Mouse (Mus musculus) embryo, embryonic 10 days (tissue): ENCODE measurements around the gene Nhp2.

Source experiments
- DNase-seq: peaks from one replicate; pipeline ENCODE4 v3.0.0-alpha.2; 2015; ENCODE audit warnings: low spot score

The Nhp2 gene

GRCm38 (mm10) chr11:51635525-51636322 lies 16.2 kb downstream of the Nhp2 start, which contains the start of gene Rmnd5b:
Gene Rmnd5b (minus strand): TSS chr11:51635896.
- peak; percentile 86 for DNase-seq

DNA sequence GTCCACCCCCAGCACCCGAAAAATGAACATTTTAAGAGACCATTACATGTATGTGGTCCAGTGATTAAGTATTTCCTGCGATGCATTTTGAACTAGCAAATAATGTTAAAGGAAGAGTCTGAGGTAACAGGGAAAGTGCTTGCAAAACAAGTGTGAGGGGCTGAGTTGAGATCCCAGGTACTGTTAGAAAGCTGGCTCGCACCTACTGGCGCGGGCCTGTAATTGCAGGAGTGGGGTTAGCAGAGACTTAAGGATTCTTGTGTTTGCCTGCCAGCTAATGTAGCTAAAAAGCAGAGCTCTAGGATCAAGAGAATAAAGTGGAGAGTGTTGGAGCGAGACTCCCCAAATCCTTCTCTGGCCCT lies 16.8 kb downstream of the Nhp2 start:
- peak; percentile 85 for DNase-seq

DNA sequence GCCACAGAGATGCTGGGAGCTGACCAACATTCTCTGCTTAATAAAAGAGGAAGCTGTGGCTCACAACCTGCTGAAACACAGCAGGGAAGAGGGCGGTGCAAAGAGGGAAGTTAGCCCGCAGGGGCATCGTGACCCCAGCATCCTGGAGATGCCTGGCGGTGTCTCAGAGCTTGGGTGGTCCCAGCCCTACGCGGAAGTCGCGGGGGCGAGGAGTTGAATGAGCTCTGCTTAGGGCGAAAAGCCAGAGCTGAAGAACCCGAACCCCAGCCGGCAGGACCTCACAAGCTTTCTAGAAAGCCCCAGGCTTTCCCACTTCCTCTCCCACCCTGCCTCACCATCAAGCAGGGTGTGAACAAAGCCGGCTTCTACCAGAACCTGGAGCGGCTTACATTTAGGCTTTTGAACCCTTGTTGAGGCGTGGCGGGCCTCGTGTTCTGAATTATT lies 18.5 kb downstream of the Nhp2 start:
- DNase-seq = peak; percentile 86

DNA sequence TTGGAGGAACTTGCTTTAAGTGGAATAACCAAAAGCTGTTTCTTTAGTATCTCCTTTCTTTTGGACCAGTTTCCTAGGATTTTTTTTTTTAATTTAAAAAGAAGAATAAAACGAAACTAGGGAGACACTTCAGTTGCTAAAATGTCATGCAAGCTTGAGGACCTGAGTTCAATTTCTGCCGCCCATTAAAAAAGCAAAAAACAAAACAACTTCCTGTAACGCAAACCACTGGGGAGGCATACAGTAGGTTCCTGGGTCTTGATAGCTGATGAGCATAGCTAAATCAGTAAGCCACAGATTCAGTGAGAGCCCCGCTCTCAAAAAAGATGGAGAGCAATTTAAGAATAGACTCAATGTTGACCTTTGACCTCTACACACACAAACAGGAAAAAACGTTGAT lies 19.0 kb downstream of the Nhp2 start:
- no peak for DNase-seq

DNA sequence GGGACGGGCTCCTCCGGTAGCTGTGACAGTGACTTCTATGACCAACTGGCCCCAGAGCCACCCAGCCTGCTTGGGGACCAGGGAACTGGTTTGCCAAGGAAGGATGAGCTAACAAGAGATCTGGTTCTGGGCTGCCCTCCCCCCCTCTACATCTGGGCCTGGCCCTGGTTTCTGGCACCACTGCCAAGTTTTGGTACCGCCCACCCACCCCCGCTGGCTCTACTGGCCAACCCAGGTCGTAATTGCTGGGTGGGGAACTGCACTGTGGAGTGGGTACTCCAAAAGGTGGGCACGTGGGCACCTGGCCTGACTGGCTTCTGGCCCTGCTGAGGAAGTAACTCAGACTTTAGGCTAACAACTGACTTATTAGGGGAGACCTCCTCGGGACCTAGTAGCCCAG lies 21.2 kb downstream of the Nhp2 start:
- DNase-seq = no peak

DNA sequence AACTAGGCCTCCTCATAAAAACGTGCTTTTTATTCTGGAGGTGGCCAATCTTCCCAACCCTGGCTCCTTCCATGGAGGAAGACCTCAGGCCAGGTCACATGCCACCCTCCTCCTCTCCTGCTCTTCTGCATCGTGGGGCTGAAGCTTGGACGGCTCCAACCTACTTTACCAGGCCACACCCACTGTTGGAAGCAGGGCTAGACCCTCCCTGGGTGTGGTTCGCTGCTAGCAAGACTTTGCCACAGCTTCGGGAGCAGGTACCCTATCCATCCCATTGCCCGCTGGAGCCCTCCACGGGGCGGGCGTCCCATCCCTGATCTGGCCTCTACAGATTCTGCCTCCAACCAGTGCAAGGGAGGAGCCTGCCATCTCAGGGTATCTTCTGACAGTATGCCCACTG lies 23.7 kb downstream of the Nhp2 start:
- no peak for DNase-seq

DNA sequence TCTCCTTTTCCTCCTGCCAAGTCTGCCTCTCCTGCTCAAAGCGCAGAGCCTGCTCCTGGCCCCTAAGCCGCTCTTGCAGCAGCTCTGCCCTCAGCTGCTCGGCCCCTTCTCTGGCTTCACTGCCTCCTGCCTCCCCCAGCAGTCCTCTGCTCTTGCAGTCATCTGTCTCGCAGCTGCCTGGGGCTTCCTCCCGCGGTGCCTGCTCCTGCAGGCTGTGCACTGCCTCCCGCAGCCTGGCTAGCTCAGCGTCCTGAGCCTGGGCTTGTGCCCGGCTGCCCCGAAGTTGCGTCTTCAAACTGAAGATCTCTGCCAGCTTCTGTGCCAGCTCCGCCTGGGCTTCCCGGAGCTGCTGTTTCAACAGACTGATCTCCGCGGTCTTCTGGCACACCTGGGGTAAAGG lies 24.2 kb downstream of the Nhp2 start:
- no peak for DNase-seq

DNA sequence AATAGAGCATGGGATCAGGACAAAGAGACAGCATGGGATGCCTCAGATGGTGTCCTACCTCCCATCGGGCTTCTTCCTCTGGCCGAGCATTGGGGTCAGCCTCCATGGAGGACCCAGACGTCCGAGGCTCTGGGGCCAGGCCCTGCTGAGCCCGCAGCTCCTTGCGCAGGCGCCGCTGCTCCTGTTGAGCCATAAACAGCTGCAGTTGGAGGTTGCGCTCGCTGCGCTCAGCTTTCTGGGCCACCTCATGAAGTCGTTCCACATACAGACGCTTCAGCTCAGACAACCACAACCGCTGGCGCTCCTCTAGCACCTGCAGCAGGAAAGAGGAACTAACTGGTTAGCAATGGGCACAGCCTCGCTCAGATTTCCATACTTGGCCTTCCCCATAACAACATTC lies 24.7 kb downstream of the Nhp2 start:
- DNase-seq = no peak

GRCm38 (mm10) chr11:51645293-51645692 lies 25.8 kb downstream of the Nhp2 start:
- DNase-seq = no peak

- no peak for DNase-seq
Measured at GRCm38 (mm10) chr11:51646245-51646644, 26.7 kb downstream of the Nhp2 start.

DNA sequence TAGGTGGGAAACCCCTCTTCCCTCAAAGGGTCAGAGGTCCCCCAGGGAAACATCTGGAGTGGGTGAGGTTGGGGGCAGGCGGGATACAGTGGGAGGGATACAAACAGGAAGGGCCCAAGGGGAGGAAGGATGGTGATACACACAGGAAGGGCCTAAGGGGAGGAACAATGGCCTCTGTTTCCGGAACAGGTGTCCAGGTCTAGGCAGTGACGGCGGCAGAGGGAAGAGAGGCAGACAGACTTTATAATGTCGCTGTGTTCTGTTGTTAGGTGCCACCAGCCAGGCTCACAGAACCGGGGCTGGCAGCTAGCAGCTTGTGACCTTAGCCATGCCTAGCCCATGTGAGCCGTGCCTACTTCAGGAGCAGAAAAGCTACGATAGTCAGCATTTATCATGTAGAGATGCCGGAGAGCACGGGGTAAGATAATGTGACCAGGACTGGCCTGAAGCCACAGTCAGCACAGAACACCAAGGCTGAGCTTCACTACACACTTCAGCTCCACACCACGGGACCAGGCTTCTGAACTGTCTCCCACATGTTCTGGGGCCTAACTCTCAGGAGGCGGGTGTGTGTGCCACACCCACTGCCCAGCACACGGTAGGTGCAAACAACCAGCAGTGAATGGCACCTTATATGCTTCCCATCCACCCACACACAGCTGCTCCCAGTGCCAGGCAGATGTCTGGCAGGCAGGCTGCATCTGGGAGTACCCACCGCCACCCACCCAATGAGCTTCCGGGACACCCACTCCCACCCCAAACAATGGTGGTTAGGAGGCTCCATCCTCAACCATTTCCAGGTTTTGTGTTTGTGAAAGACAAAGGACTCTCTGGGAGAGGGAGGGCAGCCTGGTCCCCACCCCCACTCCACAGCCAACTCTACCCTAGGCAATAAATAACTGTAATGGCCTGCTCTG lies 27.5 kb downstream of the Nhp2 start:
- DNase-seq = peak; percentile 36

- DNase-seq = peak; percentile 76
Measured at GRCm38 (mm10) chr11:51648566-51648965, 29.0 kb downstream of the Nhp2 start.

DNA sequence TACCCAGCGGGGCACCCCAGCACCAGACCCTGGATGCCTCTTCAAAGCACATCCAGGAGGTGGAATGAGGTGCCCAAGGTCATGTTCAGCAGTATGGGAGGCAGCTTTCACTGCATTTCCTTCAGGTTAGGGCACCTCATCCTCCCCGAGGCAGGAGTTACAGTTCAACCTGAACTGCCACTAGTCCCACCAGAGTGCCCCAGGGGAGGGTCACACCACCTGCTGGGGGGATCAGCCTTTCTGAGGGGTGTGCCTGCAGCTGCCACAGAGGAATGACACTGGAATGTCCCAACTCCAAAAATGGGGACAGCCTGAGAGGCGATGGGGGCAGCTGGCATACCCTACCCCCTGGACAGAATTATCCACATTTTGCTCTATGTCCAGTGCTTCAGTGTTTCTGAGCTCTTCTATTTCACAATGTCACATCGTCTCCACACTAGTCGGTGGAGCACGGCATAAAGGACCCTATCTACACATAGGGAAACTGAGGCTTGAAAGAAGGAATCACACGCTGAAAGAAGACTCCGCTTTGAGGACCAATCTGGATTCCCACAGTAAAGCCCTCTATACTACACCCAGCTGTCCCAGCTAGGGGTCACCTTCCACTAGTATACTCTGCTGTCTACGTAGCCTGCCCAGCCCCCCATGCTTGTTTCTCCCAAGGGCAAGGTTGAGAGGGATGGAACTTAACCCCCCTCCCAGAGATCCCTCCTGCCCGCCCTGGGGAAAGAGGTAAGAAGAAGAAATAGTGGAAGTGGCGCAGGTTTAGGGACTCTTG lies 29.8 kb downstream of the Nhp2 start:
- DNase-seq = peak; percentile 14

DNA sequence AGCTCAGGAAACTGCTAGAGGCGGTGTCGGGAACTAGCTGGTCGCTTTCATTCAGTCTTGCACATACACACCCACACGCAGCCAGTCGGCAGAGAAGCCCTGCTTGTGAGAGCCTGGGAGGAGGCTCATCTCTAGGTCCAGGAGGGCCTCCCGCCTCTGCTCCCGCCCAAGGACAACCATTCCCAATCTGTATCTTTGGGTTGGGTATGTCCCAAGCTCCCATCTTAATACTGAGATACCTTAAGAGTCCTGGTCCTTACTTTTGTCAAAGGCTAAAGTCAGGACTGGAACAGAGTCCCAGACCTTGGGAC lies 30.3 kb downstream of the Nhp2 start:
- peak; percentile 58 for DNase-seq

GRCm38 (mm10) chr11:51650261-51650660 lies 30.7 kb downstream of the Nhp2 start:
- no peak for DNase-seq

GRCm38 (mm10) chr11:51650691-51651515 lies 31.4 kb downstream of the Nhp2 start, which contains the start of the genes N4bp3 and D930048N14Rik:
Gene N4bp3 (minus strand): TSS chr11:51650842.
Gene D930048N14Rik (plus strand): TSS chr11:51650954.
- peak; percentile 86 for DNase-seq

- DNase-seq = no peak
Measured at GRCm38 (mm10) chr11:51652889-51653418, 33.4 kb downstream of the Nhp2 start.

- DNase-seq = no peak
Measured at GRCm38 (mm10) chr11:51653736-51654135, 34.2 kb downstream of the Nhp2 start.

DNA sequence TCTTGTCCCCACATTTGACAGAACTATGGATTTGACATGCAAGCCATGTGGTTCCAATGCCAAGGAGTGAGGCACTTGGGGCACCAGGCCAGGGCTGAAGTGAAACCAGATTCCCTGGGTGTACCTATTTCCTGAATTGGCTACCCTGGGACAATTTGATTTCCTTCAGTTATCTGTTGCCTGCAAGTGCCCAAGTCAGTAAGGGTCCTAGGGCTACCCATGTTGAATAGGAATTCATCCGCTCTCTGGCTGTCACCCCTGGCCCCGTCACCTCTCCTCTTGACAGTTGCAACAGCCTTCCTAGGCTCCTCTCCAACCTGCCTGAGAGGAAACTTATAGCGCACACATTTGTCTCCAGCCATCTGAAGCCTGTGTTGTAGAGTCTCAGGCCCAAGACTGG lies 35.4 kb downstream of the Nhp2 start:
- DNase-seq = no peak

- DNase-seq = peak; percentile 15
Measured at GRCm38 (mm10) chr11:51656798-51657521, 37.4 kb downstream of the Nhp2 start.
